Mouse (Mus musculus) hindbrain, embryonic 13.5 days (tissue): ENCODE measurements around the gene Prdm16. TPM values are rescaled to one million over a fixed set of nuclear protein-coding genes. Genes with fewer than 3 reads are reported as not detected.

Source experiments
- ATAC-seq: fragments of 200-750 bp; cut with Nextera tagmentation; 2 replicates; pipeline ENCODE4 v1.8.0; 2017; ENCODE audit warnings: moderate TSS enrichment; ENCODE audit not compliant: low FRiP score
- H3K27ac ChIP-seq: fragments of 300-500 bp; sonication (generic); 2 replicates; pipeline ENCODE4 v1.5.1; 2015; ENCODE audit warnings: inconsistent platforms, mild to moderate bottlenecking, moderate library complexity
- H3K27me3 ChIP-seq: fragments of 300-500 bp; sonication (generic); 2 replicates; pipeline ENCODE4 v1.6.1; 2015; ENCODE audit warnings: mild to moderate bottlenecking, inconsistent platforms
- H3K36me3 ChIP-seq: fragments of 300-500 bp; sonication (generic); 2 replicates; pipeline ENCODE4 v1.6.1; 2015; ENCODE audit warnings: mild to moderate bottlenecking, inconsistent platforms
- H3K4me1 ChIP-seq: fragments of 300-500 bp; sonication (generic); replicated peaks from 2 replicates; pipeline ENCODE4 v1.6.1; 2015; ENCODE audit warnings: inconsistent platforms
- H3K4me2 ChIP-seq: fragments of 300-500 bp; sonication (generic); 2 replicates; pipeline ENCODE4 v1.6.1; 2015; ENCODE audit warnings: inconsistent platforms, mild to moderate bottlenecking, moderate library complexity
- H3K4me3 ChIP-seq: fragments of 300-500 bp; sonication (generic); 2 replicates; pipeline ENCODE4 v1.5.1; 2015; ENCODE audit warnings: mild to moderate bottlenecking, inconsistent platforms
- H3K9ac ChIP-seq: fragments of 300-500 bp; sonication (generic); 2 replicates; pipeline ENCODE4 v1.6.1; 2015; ENCODE audit warnings: mild to moderate bottlenecking, inconsistent platforms
- H3K9me3 ChIP-seq: fragments of 300-500 bp; sonication (generic); 2 replicates; pipeline ENCODE4 v1.6.1; 2016; ENCODE audit warnings: inconsistent platforms
- WGBS: fragments of 180-500 bp; shearing (Covaris S2); methylation state at CpG from one replicate; pipeline ENCODE4 v1.1.7; 2015; 5-methylcytosine and 5-hydroxymethylcytosine counted together
- polyA plus RNA-seq: library from polyadenylated mRNA; unstranded; fragments of >200 nt; fragmentation: Nextera tagmentation; extraction: Ambion mirVana; gene quantifications from 2 replicates; pipeline ENCODE4 v1.2.1, GENCODE M21; 2015

Gene Prdm16
- polyA plus RNA-seq, 1 experiment from 2014 or later = 17.2 TPM

- H3K36me3 ChIP-seq = no peaks in the 10 kb centered on the region
- no peak for ATAC-seq
- H3K4me2 ChIP-seq = peak overlapping the region; percentile 61
- peaks cover 100% of the 10 kb centered on the region for H3K27me3 ChIP-seq
- H3K27ac ChIP-seq = peak overlapping the region; percentile 88
- H3K9ac ChIP-seq = peak overlapping the region; percentile 77
- H3K4me1 ChIP-seq = peaks cover 47% of the 10 kb centered on the region
- H3K9me3 ChIP-seq = no peaks in the 10 kb centered on the region
- peak overlapping the region; percentile 51 for H3K4me3 ChIP-seq
- WGBS = 1% methylated on average over 60 of the region's 73 CpGs
Measured at GRCm38 (mm10) chr4:154637468-154638319, 1.0 kb upstream of the Prdm16 start.

- Histone ChIP-seq H3K4me1 (peaks cover 36% of the 10 kb centered on the region), H3K4me2 (peak overlapping the region; percentile 61), H3K36me3 (no peaks in the 10 kb centered on the region), H3K9ac (peak overlapping the region; percentile 77), H3K4me3 (peak overlapping the region; percentile 51), H3K9me3 (no peaks in the 10 kb centered on the region), H3K27ac (peak overlapping the region; percentile 88), H3K27me3 (peaks cover 100% of the 10 kb centered on the region)
- ATAC-seq = peak; percentile 69; the same call in 1 of the 2 replicates
- 1% methylated on average over 22 of the region's 30 CpGs for WGBS
Measured at GRCm38 (mm10) chr4:154636053-154636433, 630 bp downstream of the Prdm16 start.

GRCm38 (mm10) chr4:154635241-154636052 is 1.2 kb downstream of the Prdm16 start:
- H3K4me2 ChIP-seq = peak overlapping the region; percentile 61
- peaks cover 39% of the 10 kb centered on the region for H3K4me1 ChIP-seq

GRCm38 (mm10) chr4:154634470-154635240 is 2.0 kb downstream of the Prdm16 start:
- no peak for ATAC-seq
- peak overlapping the region; percentile 51 for H3K4me3 ChIP-seq
- no peaks in the 10 kb centered on the region for H3K36me3 ChIP-seq
- peaks cover 39% of the 10 kb centered on the region for H3K4me1 ChIP-seq
- WGBS = 6% methylated on average over 44 of the region's 44 CpGs
- H3K9ac ChIP-seq = peak overlapping the region; percentile 77
- H3K4me2 ChIP-seq = peak overlapping the region; percentile 61
- peaks cover 96% of the 10 kb centered on the region for H3K27me3 ChIP-seq
- H3K9me3 ChIP-seq = no peaks in the 10 kb centered on the region
- H3K27ac ChIP-seq = peak overlapping the region; percentile 88

More at GRCm38 (mm10) chr4:154635241-154636052, 1.2 kb downstream of the Prdm16 start:
- under 1% methylated on average over 84 of the region's 94 CpGs for WGBS
- Histone ChIP-seq H3K27me3 (peaks cover 98% of the 10 kb centered on the region), H3K36me3 (no peaks in the 10 kb centered on the region), H3K4me3 (peak overlapping the region; percentile 51), H3K9me3 (no peaks in the 10 kb centered on the region), H3K9ac (peak overlapping the region; percentile 77), H3K27ac (peak overlapping the region; percentile 88)
- peak; percentile 62 for ATAC-seq

GRCm38 (mm10) chr4:154634001-154634400 is 2.7 kb downstream of the Prdm16 start:
- Histone ChIP-seq H3K9ac (peak overlapping the region; percentile 77), H3K4me2 (peak overlapping the region; percentile 61), H3K4me3 (peak overlapping the region; percentile 51), H3K27me3 (peaks cover 96% of the 10 kb centered on the region), H3K36me3 (no peaks in the 10 kb centered on the region), H3K27ac (peak overlapping the region; percentile 88), H3K9me3 (no peaks in the 10 kb centered on the region), H3K4me1 (peaks cover 39% of the 10 kb centered on the region)
- WGBS = 24% methylated on average over 3 of the region's 3 CpGs
- no peak for ATAC-seq

- Histone ChIP-seq H3K9ac (peak overlapping the region; percentile 77), H3K36me3 (no peaks in the 10 kb centered on the region), H3K9me3 (no peaks in the 10 kb centered on the region), H3K4me2 (peak overlapping the region; percentile 61), H3K4me1 (peaks cover 39% of the 10 kb centered on the region), H3K27ac (peak overlapping the region; percentile 88), H3K27me3 (peaks cover 95% of the 10 kb centered on the region), H3K4me3 (peak overlapping the region; percentile 51)
- 31% methylated on average over 14 of the region's 14 CpGs for WGBS
- ATAC-seq = no peak
Measured at GRCm38 (mm10) chr4:154632800-154633764, 3.6 kb downstream of the Prdm16 start.

- no peak for ATAC-seq
- H3K36me3 ChIP-seq = no peaks in the 10 kb centered on the region
- peak overlapping the region; percentile 61 for H3K4me2 ChIP-seq
- peak overlapping the region; percentile 49; the same call in 1 of the 2 replicates for H3K9ac ChIP-seq
- peaks cover 93% of the 10 kb centered on the region for H3K27me3 ChIP-seq
- peak overlapping the region; percentile 32; the same call in 1 of the 2 replicates for H3K27ac ChIP-seq
- H3K4me3 ChIP-seq = no peak overlapping the region
- 52% methylated on average over 3 of the region's 3 CpGs for WGBS
- H3K4me1 ChIP-seq = peaks cover 42% of the 10 kb centered on the region
- H3K9me3 ChIP-seq = no peaks in the 10 kb centered on the region
Measured at GRCm38 (mm10) chr4:154630763-154631162, 5.9 kb downstream of the Prdm16 start.

GRCm38 (mm10) chr4:154627419-154628142 is 9.1 kb downstream of the Prdm16 start:
- Histone ChIP-seq H3K9me3 (no peaks in the 10 kb centered on the region), H3K9ac (no peak overlapping the region), H3K27me3 (peaks cover 88% of the 10 kb centered on the region), H3K4me1 (peaks cover 42% of the 10 kb centered on the region), H3K4me2 (no peak overlapping the region), H3K36me3 (no peaks in the 10 kb centered on the region), H3K4me3 (no peak overlapping the region), H3K27ac (no peak overlapping the region)
- ATAC-seq = no peak
- WGBS = 78% methylated on average over 5 of the region's 5 CpGs

GRCm38 (mm10) chr4:154626282-154626681 is 10.4 kb downstream of the Prdm16 start:
- ATAC-seq = no peak

GRCm38 (mm10) chr4:154625710-154626109 is 11.0 kb downstream of the Prdm16 start:
- Histone ChIP-seq H3K4me2 (no peak overlapping the region), H3K4me3 (no peak overlapping the region), H3K36me3 (no peaks in the 10 kb centered on the region), H3K9ac (0 out of 2 replicates have a peak overlapping the region, but pooled peaks have one; percentile 19), H3K4me1 (peaks cover 45% of the 10 kb centered on the region), H3K27ac (peak overlapping the region; percentile 50), H3K9me3 (no peaks in the 10 kb centered on the region), H3K27me3 (peaks cover 86% of the 10 kb centered on the region)
- WGBS = 42% methylated on average over 14 of the region's 14 CpGs
- no peak for ATAC-seq

More at GRCm38 (mm10) chr4:154626282-154626681, 10.4 kb downstream of the Prdm16 start:
- peaks cover 87% of the 10 kb centered on the region for H3K27me3 ChIP-seq
- no peaks in the 10 kb centered on the region for H3K36me3 ChIP-seq
- H3K27ac ChIP-seq = 0 out of 2 replicates have a peak overlapping the region, but pooled peaks have one; percentile 50
- H3K9me3 ChIP-seq = no peaks in the 10 kb centered on the region
- no peak overlapping the region for H3K4me2 ChIP-seq
- no peak overlapping the region for H3K4me3 ChIP-seq
- H3K4me1 ChIP-seq = peaks cover 48% of the 10 kb centered on the region
- 81% methylated on average over 2 of the region's 2 CpGs for WGBS
- H3K9ac ChIP-seq = 0 out of 2 replicates have a peak overlapping the region, but pooled peaks have one; percentile 19
